Mouse (Mus musculus): ENCODE results near the gene Fam173b.

GRCm38 (mm10) chr15:31562847-31563246, 38.8 kb upstream of the Fam173b start:
- TF ChIP-seq GATA1 (IDR thresholded peaks at IDR 0.05; ENCODE audit: low read length) (no peak), TAL1 (IDR thresholded peaks at IDR 0.05; ENCODE audit: low read length) (no peak)

All from erythroblast, embryonic 14.5 days (primary cell).